Mouse (Mus musculus) layer of hippocampus, adult 6 months (tissue): ENCODE results near the gene 4933427D14Rik. TPM values are rescaled to one million over a fixed set of nuclear protein-coding genes. Genes with fewer than 3 reads are reported as not detected.

Experiments
- long read RNA-seq, 2 experiments: library from polyadenylated mRNA; unstranded; transcript quantifications; one replicate each; pipeline ENCODE4 v2.0.0; 2019 to 2020
- polyA plus RNA-seq: library from polyadenylated mRNA; unstranded; fragments of <200 nt; fragmentation: Nextera tagmentation; gene quantifications from 2 replicates; pipeline ENCODE4 v1.2.3, GENCODE M21; 2021

Gene 4933427D14Rik
- 2.5 and 3.0 TPM in 2 replicates for polyA plus RNA-seq
- long read RNA-seq, experiment 1, partial matches to known transcripts: 1 of 10 reads
- long read RNA-seq, experiment 1, other reads (novel, unspliced or antisense): 9 of 10 reads
- long read RNA-seq, experiment 2, full-length matches to known transcripts: 1 of 38 reads
- long read RNA-seq, experiment 2, partial matches to known transcripts: 8 of 38 reads
- long read RNA-seq, experiment 2, other reads (novel, unspliced or antisense): 29 of 38 reads

DNA sequence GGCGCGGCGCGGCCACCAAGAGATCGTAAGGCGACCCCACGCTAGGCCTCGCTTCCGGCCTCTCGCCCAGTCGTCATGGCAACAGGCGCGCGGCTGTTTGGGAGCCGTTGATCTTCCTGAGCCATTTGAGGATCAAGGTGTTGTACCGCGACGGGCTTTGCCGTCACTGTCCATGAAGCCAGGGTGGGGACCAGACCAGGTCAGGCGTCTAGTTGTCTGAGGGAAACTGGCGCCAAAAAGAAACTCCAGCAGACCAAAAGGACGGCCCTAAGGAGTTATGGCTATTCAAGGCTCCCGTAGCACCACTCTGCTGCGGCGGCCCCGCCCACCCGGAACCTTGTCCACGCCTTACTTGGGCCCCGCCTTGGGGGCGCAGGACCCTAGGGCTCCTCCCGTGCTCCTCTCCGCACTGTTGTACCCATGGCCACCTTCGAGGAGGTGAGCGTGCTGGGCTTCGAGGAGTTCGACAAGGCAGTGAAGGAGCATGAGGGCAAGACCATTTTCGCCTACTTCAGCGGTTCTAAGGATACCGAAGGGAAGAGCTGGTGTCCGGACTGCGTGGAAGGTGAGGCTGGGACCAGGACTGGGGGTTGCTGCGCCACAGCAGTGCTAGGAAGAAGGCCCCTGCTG, at the start of gene 4933427D14Rik, which contains the start of gene Txndc17:
4933427D14Rik (minus strand) TSS at position 256 of the 630 bp plus-strand sequence.
Txndc17 (plus strand) TSS at position 344 of the 630 bp plus-strand sequence.

GRCm38 (mm10) chr11:72215410-72215797, 8.1 kb upstream of the 4933427D14Rik start, which contains the start of gene Med31:
TSS of gene Med31 (minus strand) at chr11:72215592.

GRCm38 (mm10) chr11:72206341-72207203, 687 bp downstream of the 4933427D14Rik start, which contains the start of gene Gm43951:
TSS of gene Gm43951 (minus strand) at chr11:72206840.

DNA sequence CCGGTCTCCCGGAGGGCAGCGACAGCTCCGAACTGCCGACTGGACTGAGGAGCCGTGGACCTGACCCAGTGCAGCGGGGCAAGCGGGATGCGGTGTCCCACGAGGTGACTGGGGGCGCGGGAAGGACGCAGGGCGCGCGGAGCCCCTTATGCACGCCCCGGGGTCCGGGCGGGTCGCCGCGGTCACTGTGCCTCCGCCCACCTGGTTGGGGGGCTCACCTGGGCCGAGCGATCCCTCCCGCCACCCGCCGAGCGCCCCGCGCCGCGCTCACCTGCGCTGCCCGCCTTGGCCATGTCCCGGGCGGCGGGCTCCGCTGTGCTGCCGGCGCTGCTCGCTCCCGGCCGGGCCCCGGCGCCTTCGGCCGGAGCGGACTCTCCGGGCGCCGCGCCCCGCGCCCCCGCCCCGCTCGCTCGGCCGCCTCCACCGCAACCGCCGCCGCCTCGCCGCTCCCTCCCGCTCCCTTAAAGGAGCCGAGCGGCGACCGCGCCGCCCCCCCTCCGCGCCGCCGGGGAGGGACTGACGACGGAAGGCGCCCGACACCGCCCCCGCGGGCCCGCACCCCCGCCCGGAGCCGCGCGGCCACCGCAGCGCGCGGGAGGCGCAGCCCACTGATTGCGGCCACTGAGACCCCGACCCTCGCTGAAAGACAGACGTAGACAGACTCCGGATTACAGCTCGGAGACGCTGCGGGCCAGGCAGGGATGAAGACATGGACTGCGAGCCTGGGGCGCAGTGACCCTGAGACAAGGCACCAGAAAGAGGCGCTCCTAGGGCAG, 71.7 kb downstream of the 4933427D14Rik start, which contains the start of gene Pitpnm3:
Pitpnm3 (minus strand) TSS at position 396 of the 776 bp plus-strand sequence.

Other genes starting within 250 kb of the 4933427D14Rik start
- gene Aipl1, start 169.9 kb downstream of the 4933427D14Rik start, polyA plus RNA-seq: not detected in 2 replicates
- gene Pimreg, start 165.4 kb downstream of the 4933427D14Rik start, polyA plus RNA-seq: 0.44 and 0.62 TPM in 2 replicates
- gene Pitpnm3, start 71.7 kb downstream of the 4933427D14Rik start, polyA plus RNA-seq: 3.2 and 4.2 TPM in 2 replicates
- 0.05 and 0.08 TPM in 2 replicates for gene Gm43951, start 619 bp downstream of the 4933427D14Rik start, polyA plus RNA-seq
- 142 and 143 TPM in 2 replicates for gene Txndc17, start 88 bp upstream of the 4933427D14Rik start, polyA plus RNA-seq
- gene Med31, start 8.1 kb upstream of the 4933427D14Rik start, polyA plus RNA-seq: 30.2 and 32.5 TPM in 2 replicates
- 5.8 and 8.2 TPM in 2 replicates for gene Slc13a5, start 59.8 kb upstream of the 4933427D14Rik start, polyA plus RNA-seq
- gene Xaf1, start 94.2 kb upstream of the 4933427D14Rik start, polyA plus RNA-seq: 10.8 and 14.8 TPM in 2 replicates
- not detected in 2 replicates for gene Fbxo39, start 107.0 kb upstream of the 4933427D14Rik start, polyA plus RNA-seq
- gene Tekt1, start 155.0 kb upstream of the 4933427D14Rik start, polyA plus RNA-seq: 6.6 and 11.4 TPM in 2 replicates
- gene Smtnl2, start 204.3 kb upstream of the 4933427D14Rik start, polyA plus RNA-seq: 0.80 and 1.1 TPM in 2 replicates
- 0.16 and 0.21 TPM in 2 replicates for gene Ggt6, start 228.1 kb upstream of the 4933427D14Rik start, polyA plus RNA-seq
- 9.0 and 9.3 TPM in 2 replicates for gene Mybbp1a, start 233.9 kb upstream of the 4933427D14Rik start, polyA plus RNA-seq